Mouse (Mus musculus) skeletal muscle tissue, postnatal 0 days (tissue): ENCODE measurements around the gene Brix1. TPM values are rescaled to one million over a fixed set of nuclear protein-coding genes. Genes with fewer than 3 reads are reported as not detected.

Experiments used
- polyA plus RNA-seq: library from polyadenylated mRNA; unstranded; fragments of >200 nt; fragmentation: Nextera tagmentation; extraction: Ambion mirVana; gene quantifications from 2 replicates; pipeline ENCODE4 v1.2.1, GENCODE M21; 2015

Gene Brix1
- polyA plus RNA-seq: 62.4 and 63.1 TPM in 2 replicates

DNA sequence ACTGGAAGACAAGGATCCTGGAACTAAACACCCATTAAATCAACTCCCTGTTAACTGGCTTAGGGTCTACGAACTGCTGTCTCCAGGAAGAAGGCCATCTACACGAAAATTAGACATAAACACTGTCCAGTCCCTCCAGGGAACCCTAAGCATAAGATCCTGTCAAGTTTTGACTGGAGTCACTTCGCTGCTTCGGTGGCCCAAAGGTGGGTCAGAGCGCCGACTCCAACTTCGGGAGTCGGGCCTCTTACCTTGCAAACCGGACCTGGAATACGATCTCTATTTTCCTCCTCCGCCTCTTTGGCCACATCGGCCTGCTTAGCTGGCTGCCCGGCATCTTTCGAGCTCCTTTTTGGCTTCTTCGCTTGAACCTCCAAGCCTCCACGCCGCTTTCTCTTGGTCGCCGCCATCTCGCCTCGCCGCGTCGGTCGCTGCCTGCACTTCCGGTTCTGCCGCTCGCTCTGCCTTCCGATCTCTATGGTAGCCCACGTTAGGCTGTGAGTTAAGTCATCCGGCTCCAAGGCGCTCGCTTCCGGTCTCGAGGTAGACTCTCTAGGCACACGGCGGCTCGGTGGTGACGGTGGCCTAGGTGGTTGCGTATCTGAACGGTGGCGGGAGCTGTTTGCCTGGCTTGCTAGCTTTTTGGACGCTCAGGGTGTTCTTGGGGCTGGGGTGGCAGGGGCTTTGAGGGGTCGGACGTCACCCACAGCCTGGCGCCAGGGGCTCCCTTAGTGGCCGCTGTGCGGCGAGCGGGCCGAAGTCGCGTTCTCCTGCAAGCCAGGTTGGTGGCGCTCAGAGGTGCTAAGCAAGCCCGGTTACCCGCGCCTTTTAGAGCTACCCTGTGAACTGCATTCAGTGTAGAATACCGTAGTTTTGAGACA, at the start of gene Brix1, which contains the start of gene Rad1:
Gene Brix1 (minus strand): TSS at position 464 of the 881 bp plus-strand sequence.
Gene Rad1 (plus strand): TSS at position 535 of the 881 bp plus-strand sequence.

DNA sequence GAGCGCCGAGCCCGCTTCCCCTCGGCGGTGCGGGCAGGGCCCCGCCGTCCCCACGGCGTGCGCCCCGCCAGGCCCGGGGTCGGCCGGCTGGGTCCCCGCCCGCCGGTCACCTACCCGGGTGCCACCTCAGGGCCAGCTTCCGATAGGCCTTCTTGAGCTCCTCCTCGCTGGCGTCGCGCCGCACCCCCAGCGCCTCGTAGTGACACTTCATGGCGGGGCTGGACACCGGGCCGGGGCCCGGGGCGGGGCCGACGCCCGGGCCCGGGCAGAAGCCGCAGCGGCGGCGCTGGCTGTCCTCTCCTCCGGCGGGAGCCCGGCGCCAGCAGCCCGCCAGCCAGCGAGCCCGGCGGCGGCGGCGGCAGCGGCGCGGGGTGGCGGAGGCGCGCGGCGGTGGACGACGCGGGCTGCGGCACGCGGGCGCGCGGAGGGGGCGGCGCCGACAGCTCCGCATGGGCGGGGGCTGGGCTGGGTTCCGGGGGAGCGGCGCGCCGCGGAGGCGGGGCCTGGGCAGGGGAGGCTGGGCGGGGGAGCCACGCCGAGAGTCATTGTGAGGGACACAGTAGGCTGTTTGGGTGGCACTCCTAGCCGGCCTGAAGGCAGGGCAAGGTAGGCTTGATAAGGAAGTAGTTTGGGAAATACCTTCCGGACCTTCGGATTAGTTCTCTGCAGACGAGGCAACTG, 15.5 kb downstream of the Brix1 start, which contains the start of gene Dnajc21:
Gene Dnajc21 (minus strand): TSS at position 366 of the 681 bp plus-strand sequence.

Other genes with a start within 250 kb of the Brix1 start
- gene Gm21973, start 160.6 kb downstream of the Brix1 start, polyA plus RNA-seq: not detected in 2 replicates
- not detected in 2 replicates for gene Agxt2, start 127.4 kb downstream of the Brix1 start, polyA plus RNA-seq
- 11.8 and 12.2 TPM in 2 replicates for gene Dnajc21, start 15.4 kb downstream of the Brix1 start, polyA plus RNA-seq
- gene Rad1, start 71 bp upstream of the Brix1 start, polyA plus RNA-seq: 12.9 and 14.6 TPM in 2 replicates
- not detected in 2 replicates for gene Ttc23l, start 72.7 kb upstream of the Brix1 start, polyA plus RNA-seq
- gene Rai14, start 228.7 kb upstream of the Brix1 start, polyA plus RNA-seq: 5.4 and 7.0 TPM in 2 replicates